Mouse (Mus musculus) forebrain, embryonic 10.5 days (tissue): Measurements from ENCODE around the gene Dis3l. TPM values are rescaled to one million over a fixed set of nuclear protein-coding genes. Genes with fewer than 3 reads are reported as not detected.
"Not testable (repeated sequence)": the region's sequence is repeated elsewhere in the genome, so short reads cannot be mapped to it uniquely, and the experiment has no call there.

ENCODE experiments used
- DNase-seq: peaks from one replicate; pipeline ENCODE4 v3.0.0-alpha.2; 2017; ENCODE audit warnings: low spot score; ENCODE audit errors: extremely low spot score
- H3K27ac ChIP-seq: fragments of 300-500 bp; sonication (generic); 2 replicates; pipeline ENCODE4 v1.5.1; 2016; ENCODE audit warnings: mild to moderate bottlenecking
- H3K27me3 ChIP-seq: fragments of 300-500 bp; sonication (generic); 2 replicates; pipeline ENCODE4 v1.6.1; 2016; ENCODE audit warnings: mild to moderate bottlenecking; ENCODE audit not compliant: poor library complexity, severe bottlenecking
- H3K36me3 ChIP-seq: fragments of 300-500 bp; sonication (generic); replicated peaks from 2 replicates; pipeline ENCODE4 v1.6.1; 2016; ENCODE audit warnings: mild to moderate bottlenecking, moderate library complexity
- H3K4me1 ChIP-seq: fragments of 300-500 bp; sonication (generic); 2 replicates; pipeline ENCODE4 v1.6.1; 2016
- H3K4me3 ChIP-seq: fragments of 300-500 bp; sonication (generic); 2 replicates; pipeline ENCODE4 v1.5.1; 2016; ENCODE audit warnings: mild to moderate bottlenecking, moderate library complexity
- H3K9me3 ChIP-seq: fragments of 300-500 bp; sonication (generic); 2 replicates; pipeline ENCODE4 v1.6.1; 2016; ENCODE audit warnings: mild to moderate bottlenecking, moderate library complexity
- WGBS: fragments of 180-500 bp; shearing (Covaris S2); methylation state at CpG from one replicate; pipeline ENCODE4 v1.1.7; 2016; 5-methylcytosine and 5-hydroxymethylcytosine counted together
- polyA plus RNA-seq: library from polyadenylated mRNA; unstranded; fragments of >200 nt; fragmentation: Nextera tagmentation; extraction: Ambion mirVana; gene quantifications from 2 replicates; pipeline ENCODE4 v1.2.1, GENCODE M21; 2016

Dis3l gene
- polyA plus RNA-seq, 1 experiment from 2014 or later = 21.9 TPM

GRCm38 (mm10) chr9:64306476-64307312 is 34.4 kb downstream of the Dis3l start:
- Histone ChIP-seq H3K27me3 (no peaks in the 10 kb centered on the region), H3K9me3 (no peaks in the 10 kb centered on the region), H3K4me1 (no peaks in the 10 kb centered on the region), H3K36me3 (peaks cover 92% of the 10 kb centered on the region), H3K27ac (no peak overlapping the region), H3K4me3 (no peak overlapping the region)
- no peak for DNase-seq
- 94% methylated on average over 6 of the region's 6 CpGs for WGBS

GRCm38 (mm10) chr9:64303086-64303485 is 38.0 kb downstream of the Dis3l start:
- not testable (repeated sequence) for H3K27me3 ChIP-seq, H3K27ac ChIP-seq, H3K9me3 ChIP-seq, H3K4me1 ChIP-seq, DNase-seq, H3K4me3 ChIP-seq
- H3K36me3 ChIP-seq = peaks cover 99% of the 10 kb centered on the region
- WGBS = 93% methylated on average over 4 of the region's 4 CpGs

- H3K4me3 ChIP-seq = peak overlapping the region; percentile 93
- WGBS = 75% methylated on average over 5 of the region's 5 CpGs
- H3K27ac ChIP-seq = peak overlapping the region; percentile 100
- no peaks in the 10 kb centered on the region for H3K9me3 ChIP-seq
- H3K27me3 ChIP-seq = no peaks in the 10 kb centered on the region
- H3K4me1 ChIP-seq = peaks cover 13% of the 10 kb centered on the region
- DNase-seq = no peak
- peaks cover 40% of the 10 kb centered on the region for H3K36me3 ChIP-seq
Measured at GRCm38 (mm10) chr9:64282404-64282987, 58.6 kb downstream of the Dis3l start.

- H3K36me3 ChIP-seq = peaks cover 33% of the 10 kb centered on the region
- H3K4me3 ChIP-seq = peak overlapping the region; percentile 93
- DNase-seq = no peak
- peak overlapping the region; percentile 100 for H3K27ac ChIP-seq
- peaks cover 13% of the 10 kb centered on the region for H3K4me1 ChIP-seq
- H3K27me3 ChIP-seq = no peaks in the 10 kb centered on the region
- under 1% methylated on average over 24 of the region's 24 CpGs for WGBS
- no peaks in the 10 kb centered on the region for H3K9me3 ChIP-seq
Measured at GRCm38 (mm10) chr9:64281781-64282178, 59.3 kb downstream of the Dis3l start.

- Histone ChIP-seq H3K4me3 (peak within 1 kb of the TSS; percentile 93), H3K9me3 (no peaks in the 10 kb centered on the region), H3K36me3 (peaks cover 30% of the 10 kb centered on the region), H3K4me1 (peaks cover 13% of the 10 kb centered on the region), H3K27ac (peak within 1 kb of the TSS; percentile 100), H3K27me3 (no peaks in the 10 kb centered on the region)
- WGBS = 2% methylated on average over 46 of the region's 46 CpGs
- peak; percentile 96 for DNase-seq
Measured at GRCm38 (mm10) chr9:64281105-64281780, 59.8 kb downstream of the Dis3l start, which contains the start of gene Tipin. Gene Tipin, plus strand, starts transcription at chr9:64281581.

GRCm38 (mm10) chr9:64278665-64279310 is 62.3 kb downstream of the Dis3l start:
- no peaks in the 10 kb centered on the region for H3K27me3 ChIP-seq
- 93% methylated on average over 6 of the region's 6 CpGs for WGBS
- no peak overlapping the region for H3K27ac ChIP-seq
- H3K9me3 ChIP-seq = no peaks in the 10 kb centered on the region
- peaks cover 10% of the 10 kb centered on the region; the same call in 1 of the 2 replicates for H3K36me3 ChIP-seq
- peaks cover 13% of the 10 kb centered on the region for H3K4me1 ChIP-seq
- DNase-seq = no peak
- H3K4me3 ChIP-seq = no peak overlapping the region

- no peak overlapping the region for H3K4me3 ChIP-seq
- H3K9me3 ChIP-seq = no peaks in the 10 kb centered on the region
- no peak overlapping the region for H3K27ac ChIP-seq
- no peaks in the 10 kb centered on the region for H3K27me3 ChIP-seq
- no peaks in the 10 kb centered on the region for H3K36me3 ChIP-seq
- peak; percentile 42 for DNase-seq
- WGBS = 69% methylated on average over 8 of the region's 8 CpGs
- H3K4me1 ChIP-seq = peaks cover 9% of the 10 kb centered on the region
Measured at GRCm38 (mm10) chr9:64277706-64278105, 63.4 kb downstream of the Dis3l start.

- Histone ChIP-seq H3K4me1 (no peaks in the 10 kb centered on the region), H3K4me3 (no peak overlapping the region), H3K9me3 (no peaks in the 10 kb centered on the region), H3K27ac (no peak overlapping the region), H3K27me3 (no peaks in the 10 kb centered on the region), H3K36me3 (no peaks in the 10 kb centered on the region)
- WGBS = 72% methylated on average over 1 of the region's 1 CpGs
- DNase-seq = no peak
Measured at GRCm38 (mm10) chr9:64274919-64275318, 66.2 kb downstream of the Dis3l start.

GRCm38 (mm10) chr9:64274291-64274690 is 66.8 kb downstream of the Dis3l start:
- no peaks in the 10 kb centered on the region for H3K9me3 ChIP-seq
- no peak for DNase-seq
- 86% methylated on average over 4 of the region's 4 CpGs for WGBS

GRCm38 (mm10) chr9:64273757-64274156 is 67.3 kb downstream of the Dis3l start:
- no peaks in the 10 kb centered on the region for H3K9me3 ChIP-seq
- H3K36me3 ChIP-seq = no peaks in the 10 kb centered on the region
- 77% methylated on average over 4 of the region's 4 CpGs for WGBS
- no peak for DNase-seq
- H3K27me3 ChIP-seq = no peaks in the 10 kb centered on the region
- H3K4me1 ChIP-seq = no peaks in the 10 kb centered on the region
- H3K4me3 ChIP-seq = no peak overlapping the region
- H3K27ac ChIP-seq = no peak overlapping the region

More at GRCm38 (mm10) chr9:64274291-64274690, 66.8 kb downstream of the Dis3l start:
- Histone ChIP-seq H3K4me1 (no peaks in the 10 kb centered on the region), H3K27me3 (no peaks in the 10 kb centered on the region), H3K27ac (no peak overlapping the region), H3K4me3 (no peak overlapping the region), H3K36me3 (no peaks in the 10 kb centered on the region)

- H3K36me3 ChIP-seq = no peaks in the 10 kb centered on the region
- H3K9me3 ChIP-seq = no peaks in the 10 kb centered on the region
- no peak overlapping the region for H3K27ac ChIP-seq
- peak; percentile 31 for DNase-seq
- H3K4me1 ChIP-seq = no peaks in the 10 kb centered on the region
- H3K4me3 ChIP-seq = no peak overlapping the region
- H3K27me3 ChIP-seq = no peaks in the 10 kb centered on the region
- 48% methylated on average over 7 of the region's 7 CpGs for WGBS
Measured at GRCm38 (mm10) chr9:64272611-64273010, 68.5 kb downstream of the Dis3l start.

GRCm38 (mm10) chr9:64271249-64271648 is 69.8 kb downstream of the Dis3l start:
- no peak for DNase-seq
- Histone ChIP-seq H3K4me1 (no peaks in the 10 kb centered on the region), H3K36me3 (no peaks in the 10 kb centered on the region), H3K27me3 (no peaks in the 10 kb centered on the region), H3K4me3 (no peak overlapping the region), H3K27ac (no peak overlapping the region), H3K9me3 (no peaks in the 10 kb centered on the region)
- 81% methylated on average over 3 of the region's 3 CpGs for WGBS
